Mouse (Mus musculus): ENCODE measurements around the gene Rs1. TPM values are rescaled to one million over a fixed set of nuclear protein-coding genes. Genes with fewer than 3 reads are reported as not detected.

Rs1 gene
- total and polyA plus RNA-seq, 2 experiments: not detected

DNA sequence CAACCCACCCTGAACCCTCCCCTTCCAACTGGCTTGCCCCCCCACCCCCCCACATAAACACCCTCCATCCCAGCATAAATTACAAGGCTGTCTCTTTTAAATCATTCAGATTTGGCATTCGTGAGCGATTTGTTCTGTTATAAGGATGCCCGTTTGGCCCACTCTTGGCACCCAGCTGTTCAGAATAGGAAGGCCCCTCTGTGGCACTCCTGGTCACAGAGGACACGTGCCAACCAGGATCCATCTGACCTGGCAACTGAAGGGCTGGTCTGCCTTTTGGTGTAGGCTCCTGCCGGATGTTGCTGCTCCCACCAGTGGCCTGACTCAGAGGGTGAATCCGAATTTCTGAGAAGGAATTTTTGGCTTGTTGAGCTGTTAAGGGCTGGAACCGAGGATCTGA is 40.4 kb downstream of the Rs1 start:
- 97% methylated on average over 7 of the region's 7 CpGs for WGBS
- DNase-seq (ENCODE audit: extremely low read depth, low read depth, low spot score): no peak
- Histone ChIP-seq H3K27me3 (ENCODE audit: control insufficient read depth, insufficient read depth, low read length) (no peaks in the 10 kb centered on the region), H3K79me2 (ENCODE audit: control insufficient read depth, insufficient read depth, low read length) (no peaks in the 10 kb centered on the region), H3K27ac (replicated peaks; ENCODE audit: insufficient read depth, low read depth, low read length) (no peak overlapping the region), H3K4me1 (ENCODE audit: control insufficient read depth, insufficient read depth, low read length) (no peaks in the 10 kb centered on the region), H3K36me3 (ENCODE audit: control insufficient read depth, insufficient read depth, low read length) (no peaks in the 10 kb centered on the region; the same call in 1 of the 2 replicates), H3K9ac (ENCODE audit: low read depth, low read length) (no peak overlapping the region), H3K4me3 (ENCODE audit: insufficient read depth, low read depth, low read length) (no peak overlapping the region)
- TF ChIP-seq POLR2A (IDR thresholded peaks at IDR 0.05; ENCODE audit: extremely low read depth, insufficient read depth, low read length) (no peak), CTCF (IDR thresholded peaks at IDR 0.05; ENCODE audit: low read depth, low read length) (no peak)

Other genes with a start within 250 kb of the Rs1 start
- not detected in 2 replicates for gene Ppef1, start 32.2 kb upstream of the Rs1 start, total RNA-seq (2014; rRNA removed)
- not detected in 2 replicates for gene Ppef1, start 32.2 kb upstream of the Rs1 start, polyA plus RNA-seq (2012; rRNA removed)
- gene Gja6, start 139.0 kb downstream of the Rs1 start, total RNA-seq (2014; rRNA removed): 0.34 and 0.65 TPM in 2 replicates
- gene Gja6, start 139.0 kb downstream of the Rs1 start, polyA plus RNA-seq (2012; rRNA removed): 0.04 and 0.11 TPM in 2 replicates
- 2.9 and 3.2 TPM in 2 replicates for gene Cdkl5, start 226.7 kb downstream of the Rs1 start, total RNA-seq (2014; rRNA removed)
- 0.60 and 0.73 TPM in 2 replicates for gene Cdkl5, start 226.7 kb downstream of the Rs1 start, polyA plus RNA-seq (2012; rRNA removed)